Mouse (Mus musculus): ENCODE measurements at regions not wholly inside any gene's neighbourhood (a gene's known extent, or its start where the extent isn't known, plus 50 kb on each side); places are given as distances from the start of the nearest gene placed in this dataset.

DNA sequence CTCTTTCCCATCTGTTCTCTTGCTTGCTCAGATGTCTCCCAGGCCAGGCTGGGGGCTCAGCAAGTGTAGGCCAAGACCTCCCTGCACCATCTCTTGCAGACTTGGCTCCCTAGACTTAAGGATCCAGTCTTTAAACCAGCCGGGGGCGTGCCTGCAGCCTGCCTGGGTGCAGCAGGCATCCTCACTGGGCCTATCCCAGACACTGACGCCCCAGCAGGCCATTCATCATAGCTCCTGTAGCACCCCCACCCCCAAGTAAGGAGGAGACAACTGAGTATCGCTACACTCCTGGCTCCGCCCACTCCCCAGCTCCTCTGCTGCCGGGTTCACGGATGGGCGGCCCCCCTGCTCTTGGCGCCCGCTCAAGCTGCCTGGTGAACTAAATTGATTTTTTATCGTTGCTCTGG, 160.2 kb downstream of the Gm26897 start:
- peak; percentile 90 for DNase-seq (ENCODE audit: low read depth, low spot score)

GRCm38 (mm10) chr5:111897568-111897967, 163.8 kb downstream of the Gm26897 start:
- peak; percentile 36 for DNase-seq (ENCODE audit: low read depth, low spot score)

- DNase-seq (ENCODE audit: low read depth, low spot score), result no peak
These were observed 164.8 kb downstream of the Gm26897 start for GRCm38 (mm10) chr5:111898482-111898881.

DNA sequence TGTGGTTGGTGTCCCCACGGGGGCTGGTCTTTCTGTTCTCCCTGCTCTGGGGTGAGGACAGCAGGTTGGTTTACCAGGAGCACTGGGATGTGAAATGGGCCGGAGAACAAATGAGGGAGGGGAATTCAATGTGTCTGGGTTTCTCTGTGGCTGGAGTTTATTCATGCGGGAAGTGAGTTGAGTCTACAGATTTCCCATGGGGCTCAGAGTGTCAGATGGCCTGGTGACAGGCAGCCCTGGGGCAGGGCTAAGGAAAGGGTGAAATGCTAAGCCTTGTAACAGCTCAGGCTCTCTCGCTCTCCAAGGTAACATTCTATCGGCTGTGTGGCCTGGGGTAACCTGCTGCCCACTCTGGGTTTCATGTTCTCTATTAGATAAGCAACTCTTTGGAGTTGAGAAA, 167.5 kb downstream of the Gm26897 start:
- no peak for DNase-seq (ENCODE audit: low read depth, low spot score)

DNA sequence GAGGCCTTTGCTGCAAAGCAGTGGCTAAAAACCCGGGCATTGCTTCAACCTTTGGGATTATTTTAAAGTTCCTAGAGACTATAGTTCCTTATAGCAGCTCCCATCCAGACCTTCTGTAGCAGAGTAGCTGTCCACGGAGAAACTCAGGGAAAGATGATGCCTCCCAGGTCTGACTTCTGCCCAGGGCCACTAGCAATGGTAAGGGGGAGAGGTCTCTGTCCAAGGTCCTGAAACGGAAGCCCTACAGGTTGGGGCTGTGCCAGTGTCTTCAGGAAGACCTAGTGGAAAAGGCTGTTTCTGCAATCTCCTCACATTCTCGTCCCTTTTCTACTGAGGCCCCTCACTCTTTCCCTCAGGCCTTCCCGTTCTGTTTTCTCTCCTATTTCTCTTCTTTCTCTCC, 168.0 kb downstream of the Gm26897 start:
- DNase-seq (ENCODE audit: low read depth, low spot score), result peak; percentile 72

- no peak for DNase-seq (ENCODE audit: low read depth, low spot score)
These were observed 174.4 kb downstream of the Gm26897 start for GRCm38 (mm10) chr5:111908085-111908484.

DNA sequence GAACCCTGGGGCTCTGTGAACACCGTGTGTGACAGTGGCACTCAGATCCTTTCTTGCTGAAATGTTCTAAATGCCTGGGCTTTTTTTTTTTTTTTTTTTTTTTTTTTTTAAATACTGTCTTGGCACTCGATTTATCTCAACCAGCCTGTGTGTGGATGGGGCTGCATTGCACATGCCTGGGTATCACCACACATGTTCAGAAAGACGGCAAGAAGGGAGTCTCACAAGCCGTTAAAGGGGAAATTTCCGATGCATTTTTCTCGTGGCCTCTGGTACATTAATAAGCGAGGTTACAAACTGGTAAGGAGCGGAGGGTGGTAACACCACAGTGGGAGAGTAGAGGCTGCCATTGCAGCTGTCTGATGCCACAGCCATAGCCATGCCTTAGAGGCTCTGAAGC, 176.8 kb downstream of the Gm26897 start:
- no peak for DNase-seq (ENCODE audit: low read depth, low spot score)

DNA sequence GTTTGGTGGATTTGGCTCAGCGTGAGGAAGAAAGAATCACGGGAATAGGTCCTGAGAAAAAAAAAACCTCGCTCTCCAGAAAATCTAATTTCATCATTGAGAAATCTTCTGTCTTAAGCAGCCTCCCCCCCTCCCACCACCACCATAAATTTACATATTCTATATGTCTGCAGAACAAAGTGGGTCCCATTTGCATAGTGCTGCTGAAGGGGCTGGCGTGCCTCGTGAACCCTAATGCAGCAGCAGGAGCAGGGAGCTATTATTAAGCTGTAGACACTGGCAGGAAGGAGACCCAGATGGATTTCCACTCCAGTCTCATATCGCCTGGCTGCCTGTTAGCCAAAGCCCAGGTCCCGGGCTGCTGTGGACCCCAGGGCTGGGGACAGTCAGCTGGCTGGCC, 179.6 kb downstream of the Gm26897 start:
- DNase-seq (ENCODE audit: low read depth, low spot score), result no peak

- no peak for DNase-seq (ENCODE audit: low read depth, low spot score)
These were observed 180.6 kb downstream of the Gm26897 start for GRCm38 (mm10) chr5:111914296-111914695.

- no peak for DNase-seq (ENCODE audit: low read depth, low spot score)
These were observed 184.0 kb downstream of the Gm26897 start for GRCm38 (mm10) chr5:111917643-111918252.

DNA sequence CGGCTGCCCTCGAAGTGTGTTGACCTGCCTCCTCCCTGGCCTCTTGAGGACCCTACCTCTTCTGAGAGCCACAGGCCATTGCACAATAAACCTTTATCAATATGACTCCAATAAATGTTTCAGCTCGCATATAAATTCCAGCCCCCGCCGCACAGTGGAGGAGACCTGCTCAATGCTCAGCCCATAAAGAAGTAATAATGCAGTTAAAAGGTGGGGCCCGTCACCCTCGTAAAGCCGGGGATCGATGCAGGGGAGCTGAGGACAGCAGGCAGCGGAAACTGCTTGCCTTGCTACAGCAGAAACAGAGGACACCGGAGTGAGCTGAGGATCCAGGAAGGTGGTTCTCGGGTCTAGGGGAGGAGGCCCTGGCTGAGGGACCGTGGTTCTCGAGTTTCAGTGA, 185.2 kb downstream of the Gm26897 start:
- DNase-seq (ENCODE audit: low read depth, low spot score), result no peak

- no peak for DNase-seq (ENCODE audit: low read depth, low spot score)
These were observed 189.4 kb downstream of the Gm26897 start for GRCm38 (mm10) chr5:111922991-111923701.

GRCm38 (mm10) chr5:111925757-111926156, 192.0 kb downstream of the Gm26897 start:
- DNase-seq (ENCODE audit: low read depth, low spot score), result no peak

- DNase-seq (ENCODE audit: low read depth, low spot score), result no peak
These were observed 195.7 kb downstream of the Gm26897 start for GRCm38 (mm10) chr5:111929180-111929990.

- DNase-seq (ENCODE audit: low read depth, low spot score), result no peak
These were observed 196.2 kb downstream of the Gm26897 start for GRCm38 (mm10) chr5:111929991-111930339.

DNA sequence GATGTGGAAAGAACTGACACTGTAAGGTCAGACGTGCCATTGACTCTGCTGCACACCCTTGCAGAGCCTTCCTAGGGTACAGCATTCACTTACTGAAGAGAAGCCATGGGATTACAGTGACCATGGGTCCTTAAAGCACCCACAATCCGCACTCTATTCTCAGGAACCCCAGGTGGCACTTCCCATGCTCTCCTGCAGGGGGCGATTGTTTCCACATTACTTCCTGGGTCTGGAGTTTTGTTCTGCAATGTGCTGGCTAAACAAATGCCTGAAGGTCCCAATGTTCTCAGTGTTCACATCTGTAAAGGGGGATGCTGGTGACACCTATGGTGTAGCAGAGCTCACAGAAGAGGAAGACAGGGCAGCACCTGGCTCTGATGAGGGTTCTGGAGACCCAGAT, 198.0 kb downstream of the Gm26897 start:
- DNase-seq (ENCODE audit: low read depth, low spot score), result peak; percentile 22

DNA sequence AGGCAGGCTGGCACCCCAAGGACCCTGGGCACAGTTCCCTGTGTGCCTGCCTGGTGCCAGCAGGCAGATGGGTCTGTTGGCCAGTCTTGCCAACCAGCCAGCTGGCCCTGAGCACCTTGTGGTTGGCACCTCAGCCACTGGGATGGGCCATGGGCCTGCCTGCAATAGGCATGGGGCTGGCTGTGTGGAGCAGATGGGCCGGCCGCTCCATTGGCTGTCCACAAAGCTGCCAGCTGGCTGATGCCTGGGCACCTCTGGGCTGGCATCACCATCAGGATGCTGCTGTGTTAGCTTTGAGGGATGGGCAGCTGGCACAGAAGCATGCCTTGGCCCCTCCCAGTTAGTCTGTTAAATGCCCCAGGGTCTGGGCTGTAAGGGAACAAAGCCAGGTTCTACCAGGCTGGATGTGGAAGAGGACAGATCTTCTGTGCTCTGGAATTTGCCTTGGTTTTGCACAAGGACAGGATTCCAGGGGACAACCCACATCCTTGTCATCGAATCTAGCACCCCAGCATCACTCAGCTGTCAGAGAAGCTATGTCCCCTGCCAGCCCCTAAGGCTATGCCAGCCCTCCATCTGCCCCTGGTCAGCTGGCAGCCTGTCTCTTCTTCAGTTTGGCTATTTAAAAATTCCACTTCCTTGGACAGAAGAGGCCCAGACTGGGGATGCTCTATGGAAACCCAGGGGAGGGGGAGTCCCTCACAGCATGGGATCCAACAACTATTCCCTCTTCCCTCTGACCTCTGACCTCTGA, 201.8 kb downstream of the Gm26897 start:
- no peak for DNase-seq (ENCODE audit: low read depth, low spot score)

- no peak for DNase-seq (ENCODE audit: low read depth, low spot score)
These were observed 208.1 kb downstream of the Gm26897 start for GRCm38 (mm10) chr5:111941831-111942230.

GRCm38 (mm10) chr5:111942792-111943191, 209.1 kb downstream of the Gm26897 start:
- DNase-seq (ENCODE audit: low read depth, low spot score), result no peak

DNA sequence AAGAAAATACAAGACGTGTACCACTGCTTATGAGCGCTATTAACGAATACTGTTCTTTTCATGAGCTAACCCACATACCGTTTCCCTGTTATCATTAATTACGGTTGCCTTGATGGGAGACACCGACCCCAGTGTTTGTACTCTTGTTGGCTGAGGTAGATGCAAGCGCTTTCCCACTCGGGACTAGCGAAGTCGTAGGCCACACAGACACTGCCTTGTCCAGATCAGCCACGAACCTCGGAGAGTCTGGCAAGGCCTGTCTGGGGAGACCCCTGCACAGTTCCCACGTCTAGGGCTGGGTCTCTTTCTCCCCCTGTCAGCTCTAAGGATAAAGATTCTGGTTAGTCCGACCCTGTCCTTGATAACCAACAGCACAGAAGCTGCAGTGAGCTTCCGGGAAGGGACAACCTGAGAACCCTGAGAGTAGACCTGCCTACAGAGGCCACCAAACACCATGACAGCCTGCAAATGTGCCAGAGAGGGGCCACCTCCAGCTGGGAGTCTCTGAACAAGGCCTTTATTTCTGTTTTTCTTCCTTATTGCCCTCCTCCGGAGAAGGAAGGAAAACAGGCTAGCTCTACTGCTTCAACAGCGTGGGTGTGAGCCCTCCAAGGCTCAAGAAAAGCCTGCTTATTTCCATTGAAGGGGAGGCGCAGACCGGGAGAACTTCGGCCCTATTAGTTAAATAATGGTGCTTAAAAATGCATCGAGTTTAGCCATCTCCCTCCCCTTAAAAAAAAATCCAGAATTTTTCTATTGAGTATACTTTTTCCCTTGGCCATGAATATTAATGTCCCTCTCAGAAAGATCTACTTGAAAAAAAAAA, 209.8 kb downstream of the Gm26897 start:
- no peak for DNase-seq (ENCODE audit: low read depth, low spot score)

All from 3T3-L1 (cell line).